Mouse (Mus musculus): ENCODE results near the gene Hcst.

GRCm38 (mm10) chr7:30443696-30444095, 24.0 kb upstream of the Hcst start:
- no peak for TF ChIP-seq CTCF (IDR thresholded peaks at IDR 0.05; ENCODE audit: low read depth)
- no peak for TF ChIP-seq EP300 (IDR thresholded peaks at IDR 0.05; ENCODE audit: low read depth)
